Mouse (Mus musculus) hindbrain, embryonic 10.5 days (tissue): ENCODE measurements around the gene Limd2. TPM values are rescaled to one million over a fixed set of nuclear protein-coding genes. Genes with fewer than 3 reads are reported as not detected.

ENCODE experiments used
- DNase-seq: peaks from one replicate; pipeline ENCODE4 v3.0.0-alpha.2; 2017; ENCODE audit warnings: low spot score
- H3K27ac ChIP-seq: fragments of 300-500 bp; sonication (generic); 2 replicates; pipeline ENCODE4 v1.5.1; 2016; ENCODE audit warnings: mild to moderate bottlenecking, moderate library complexity
- H3K27me3 ChIP-seq: fragments of 300-500 bp; sonication (generic); 2 replicates; pipeline ENCODE4 v1.6.1; 2016; ENCODE audit warnings: mild to moderate bottlenecking; ENCODE audit not compliant: poor library complexity, insufficient read depth, severe bottlenecking
- H3K36me3 ChIP-seq: fragments of 300-500 bp; sonication (generic); 2 replicates; pipeline ENCODE4 v1.6.1; 2016; ENCODE audit warnings: mild to moderate bottlenecking, moderate library complexity
- H3K4me1 ChIP-seq: fragments of 300-500 bp; sonication (generic); replicated peaks from 2 replicates; pipeline ENCODE4 v1.6.1; 2016; ENCODE audit warnings: mild to moderate bottlenecking
- H3K4me3 ChIP-seq: fragments of 300-500 bp; sonication (generic); 2 replicates; pipeline ENCODE4 v1.5.1; 2016; ENCODE audit warnings: mild to moderate bottlenecking, moderate library complexity
- H3K9me3 ChIP-seq: fragments of 300-500 bp; sonication (generic); 2 replicates; pipeline ENCODE4 v1.6.1; 2016; ENCODE audit warnings: mild to moderate bottlenecking, moderate library complexity
- WGBS: fragments of 180-500 bp; shearing (Covaris S2); methylation state at CpG from one replicate; pipeline ENCODE4 v1.1.7; 2016; 5-methylcytosine and 5-hydroxymethylcytosine counted together
- polyA plus RNA-seq: library from polyadenylated mRNA; unstranded; fragments of >200 nt; fragmentation: Nextera tagmentation; extraction: Ambion mirVana; gene quantifications from 2 replicates; pipeline ENCODE4 v1.2.1, GENCODE M21; 2016

Gene Limd2
- polyA plus RNA-seq, 1 experiment from 2014 or later, result 418 TPM

DNA sequence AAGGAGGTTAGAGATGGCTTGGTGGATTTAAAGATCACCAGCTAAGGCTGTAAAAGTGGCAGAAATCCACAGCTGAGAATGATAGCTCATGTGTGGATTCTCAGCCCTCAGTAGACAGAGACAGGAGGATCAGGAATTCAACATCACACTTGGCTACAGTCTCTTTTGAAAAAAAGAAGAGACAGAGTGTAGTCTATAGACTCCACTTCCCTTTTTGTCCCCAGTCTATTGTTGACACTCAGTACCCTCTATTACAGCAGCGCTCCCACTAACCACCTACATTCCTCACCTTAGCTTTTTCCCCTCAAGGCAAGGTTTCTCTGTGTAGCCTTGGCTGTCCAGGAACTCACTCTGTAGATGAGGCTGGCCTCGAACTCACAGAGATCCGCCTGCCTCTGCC is 31.1 kb upstream of the Limd2 start:
- whole genome bisulfite sequencing, result 96% methylated on average over 3 of the region's 3 CpGs
- peaks cover 5% of the 10 kb centered on the region for H3K36me3 ChIP-seq
- no peak for DNase-seq
- peaks cover 13% of the 10 kb centered on the region for H3K4me1 ChIP-seq
- no peak overlapping the region for H3K4me3 ChIP-seq
- no peaks in the 10 kb centered on the region for H3K9me3 ChIP-seq
- no peaks in the 10 kb centered on the region for H3K27me3 ChIP-seq
- H3K27ac ChIP-seq, result no peak overlapping the region

DNA sequence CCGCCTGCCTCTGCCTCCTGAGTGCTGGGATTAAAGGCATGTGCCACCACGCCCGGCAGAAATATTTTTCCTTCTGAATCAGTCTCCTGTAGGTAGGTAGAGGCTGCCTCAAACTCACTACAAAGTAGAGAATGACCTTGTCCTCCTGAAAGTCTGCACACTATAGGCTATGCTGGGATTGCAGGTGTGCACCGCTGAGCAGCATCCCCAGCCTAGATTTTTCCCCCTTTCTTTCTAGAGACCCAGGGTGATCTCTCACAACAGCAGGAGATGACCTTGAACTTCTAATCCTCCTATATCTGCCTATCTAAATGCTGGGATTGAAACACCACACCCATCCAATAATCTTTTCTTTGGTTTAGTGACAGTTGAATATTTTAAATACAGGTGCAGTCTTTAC is 26.7 kb upstream of the Limd2 start:
- peaks cover 3% of the 10 kb centered on the region for H3K4me1 ChIP-seq

DNA sequence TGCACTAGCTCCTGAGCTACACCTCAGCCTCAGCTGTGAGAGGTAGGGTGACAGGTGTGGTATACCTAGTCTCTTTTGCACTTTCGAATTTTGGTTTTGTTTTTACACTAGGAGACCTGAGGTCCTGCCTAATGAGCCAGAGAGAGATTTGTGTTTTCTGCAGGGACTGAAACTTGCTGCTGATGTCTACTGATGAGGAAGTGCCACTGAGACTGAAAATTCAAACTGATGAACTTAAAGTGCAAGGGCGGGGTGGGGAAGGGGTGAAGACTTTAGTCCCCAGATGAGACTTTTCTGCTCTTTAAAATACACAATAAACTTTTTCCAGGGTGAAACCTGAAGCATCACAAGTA is 19.8 kb upstream of the Limd2 start:
- 85% methylated on average over 2 of the region's 2 CpGs for WGBS
- peaks cover 36% of the 10 kb centered on the region for H3K36me3 ChIP-seq

More for the DNA sequence above, 26.7 kb upstream of the Limd2 start:
- Histone ChIP-seq H3K27me3 (no peaks in the 10 kb centered on the region), H3K27ac (no peak overlapping the region), H3K36me3 (peaks cover 23% of the 10 kb centered on the region), H3K4me3 (no peak overlapping the region), H3K9me3 (no peaks in the 10 kb centered on the region)
- DNase-seq, result no peak
- 88% methylated on average over 4 of the region's 4 CpGs for WGBS

DNA sequence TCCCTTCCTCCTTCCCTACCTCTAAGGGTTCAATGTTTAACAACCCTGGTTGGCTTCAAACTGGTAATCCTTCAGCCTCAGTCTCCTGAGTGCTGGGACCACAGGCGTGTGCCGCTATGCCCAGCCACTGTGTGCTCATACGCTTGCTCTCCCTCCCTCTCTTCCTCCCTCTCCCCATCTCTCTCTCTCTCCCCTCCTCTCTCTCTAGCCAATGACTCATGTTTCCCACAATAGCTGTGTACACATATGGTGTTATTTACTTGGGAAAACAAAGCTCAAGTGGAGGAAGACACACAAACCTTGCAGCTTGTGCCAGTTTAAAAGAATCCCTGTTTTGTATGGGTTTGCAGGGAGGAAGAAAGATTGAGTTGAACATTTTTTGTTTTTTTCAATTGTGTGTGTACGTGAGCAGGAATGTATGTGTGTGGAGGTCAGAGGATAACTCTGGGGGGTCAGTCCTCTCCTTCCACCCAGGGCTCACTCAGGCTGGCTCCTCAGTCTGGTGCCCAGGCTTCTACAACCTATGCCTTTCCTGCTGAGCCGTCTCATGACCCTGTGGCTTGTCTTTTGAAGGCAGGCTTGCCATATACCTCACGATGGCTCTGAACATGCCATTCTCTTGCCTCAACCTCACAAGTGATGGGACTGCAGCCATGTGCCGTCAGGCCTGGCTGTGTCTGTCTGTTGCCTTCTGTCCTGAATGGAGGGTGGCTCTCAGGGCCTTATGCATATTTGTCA is 19.2 kb upstream of the Limd2 start:
- DNase-seq, result no peak
- H3K4me3 ChIP-seq, result no peak overlapping the region
- H3K9me3 ChIP-seq, result no peaks in the 10 kb centered on the region
- 0 out of 2 replicates have a peak, but pooled peaks cover 4% of the 10 kb centered on the region for H3K4me1 ChIP-seq
- WGBS, result 75% methylated on average over 7 of the region's 7 CpGs
- no peaks in the 10 kb centered on the region for H3K27me3 ChIP-seq
- H3K36me3 ChIP-seq, result peaks cover 33% of the 10 kb centered on the region
- no peak overlapping the region for H3K27ac ChIP-seq

More for the DNA sequence above, 19.8 kb upstream of the Limd2 start:
- H3K27ac ChIP-seq, result no peak overlapping the region
- no peaks in the 10 kb centered on the region for H3K9me3 ChIP-seq
- DNase-seq, result no peak
- no peak overlapping the region for H3K4me3 ChIP-seq
- no peaks in the 10 kb centered on the region for H3K27me3 ChIP-seq
- H3K4me1 ChIP-seq, result 0 out of 2 replicates have a peak, but pooled peaks cover 4% of the 10 kb centered on the region

DNA sequence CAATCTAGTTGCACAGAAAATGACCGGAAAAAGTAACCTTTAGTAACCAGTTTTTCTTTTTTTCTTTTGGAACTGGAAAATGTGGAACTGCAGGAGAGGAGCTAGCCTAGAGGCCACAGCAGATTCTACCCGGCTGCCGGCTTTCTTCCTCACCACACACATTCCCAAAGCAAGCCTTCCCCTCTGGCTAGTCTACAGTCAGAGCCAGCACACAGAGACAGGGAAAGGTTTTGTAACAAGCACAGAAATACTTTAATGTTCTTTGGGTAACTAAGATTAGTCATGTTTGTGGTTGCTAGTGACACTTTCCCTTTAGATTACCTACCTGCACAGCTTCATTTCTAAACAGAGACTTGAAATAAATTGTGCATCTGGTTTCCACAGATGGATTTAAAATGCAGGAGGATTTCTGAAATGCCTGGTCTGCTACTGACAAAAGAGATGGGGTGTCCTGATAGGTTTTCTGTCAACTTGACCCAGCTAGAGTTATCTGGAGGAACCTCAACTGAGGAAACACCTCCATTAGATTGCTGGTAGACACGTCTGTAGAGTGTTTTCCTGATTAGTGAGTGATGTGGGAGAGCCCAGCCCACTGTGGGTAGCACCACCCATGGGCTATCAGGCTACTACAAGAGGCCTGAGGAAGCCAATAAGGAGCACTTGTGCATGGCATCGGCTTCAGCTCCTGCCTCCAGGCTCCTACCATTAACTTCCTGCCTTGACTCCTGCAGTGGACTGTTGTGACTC is 17.5 kb upstream of the Limd2 start:
- no peak for DNase-seq
- peaks cover 29% of the 10 kb centered on the region for H3K36me3 ChIP-seq
- H3K4me1 ChIP-seq, result 0 out of 2 replicates have a peak, but pooled peaks cover 4% of the 10 kb centered on the region
- no peak overlapping the region for H3K27ac ChIP-seq
- WGBS, result 79% methylated on average over 5 of the region's 5 CpGs
- H3K27me3 ChIP-seq, result no peaks in the 10 kb centered on the region
- no peak overlapping the region for H3K4me3 ChIP-seq
- H3K9me3 ChIP-seq, result no peaks in the 10 kb centered on the region

DNA sequence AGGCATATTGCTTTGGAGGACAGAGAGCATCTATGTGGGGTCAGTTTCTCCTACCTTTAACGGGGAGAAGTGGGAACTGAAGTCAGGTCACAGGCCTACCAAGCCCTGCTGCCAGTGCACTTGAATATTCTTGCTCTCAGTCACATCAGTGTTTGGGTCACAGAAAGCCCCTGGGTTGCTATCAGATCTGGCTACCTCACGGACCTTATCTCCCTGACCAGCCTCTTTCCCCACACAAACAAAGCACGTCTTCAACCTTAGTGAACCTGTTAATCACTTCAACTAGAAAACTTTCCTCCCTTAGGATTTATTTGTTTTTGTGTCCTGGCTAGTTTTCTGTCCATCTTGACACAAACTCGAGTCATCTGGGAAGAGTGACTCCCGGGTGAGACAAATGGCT is 15.7 kb upstream of the Limd2 start:
- H3K9me3 ChIP-seq, result no peaks in the 10 kb centered on the region
- 90% methylated on average over 5 of the region's 5 CpGs for WGBS
- 0 out of 2 replicates have a peak, but pooled peaks cover 4% of the 10 kb centered on the region for H3K4me1 ChIP-seq
- DNase-seq, result no peak
- peaks cover 30% of the 10 kb centered on the region for H3K36me3 ChIP-seq
- H3K4me3 ChIP-seq, result no peak overlapping the region
- H3K27ac ChIP-seq, result no peak overlapping the region
- H3K27me3 ChIP-seq, result no peaks in the 10 kb centered on the region

DNA sequence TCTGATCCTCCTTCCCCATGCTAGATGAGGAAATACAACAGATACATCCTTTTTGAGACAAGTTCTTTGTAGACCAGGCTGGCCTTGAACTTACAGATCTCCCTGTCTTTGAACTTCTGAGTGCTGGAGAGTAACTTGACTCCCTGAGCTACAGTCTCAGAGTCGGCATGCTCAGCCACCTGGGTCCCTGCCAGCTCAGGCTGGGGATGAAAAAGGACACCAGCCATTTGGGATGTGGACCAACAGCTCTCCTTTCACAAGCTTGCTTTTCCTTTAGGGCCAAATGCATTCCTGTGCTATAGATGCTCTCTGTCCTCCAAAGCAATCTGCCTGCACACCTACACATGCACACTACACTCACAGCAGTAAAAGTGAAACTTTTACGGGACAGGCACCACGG is 14.4 kb upstream of the Limd2 start:
- Histone ChIP-seq H3K4me3 (no peak overlapping the region), H3K27me3 (no peaks in the 10 kb centered on the region), H3K36me3 (peaks cover 34% of the 10 kb centered on the region), H3K4me1 (0 out of 2 replicates have a peak, but pooled peaks cover 2% of the 10 kb centered on the region), H3K9me3 (no peaks in the 10 kb centered on the region), H3K27ac (no peak overlapping the region)
- no peak for DNase-seq
- WGBS, result 81% methylated on average over 3 of the region's 3 CpGs

DNA sequence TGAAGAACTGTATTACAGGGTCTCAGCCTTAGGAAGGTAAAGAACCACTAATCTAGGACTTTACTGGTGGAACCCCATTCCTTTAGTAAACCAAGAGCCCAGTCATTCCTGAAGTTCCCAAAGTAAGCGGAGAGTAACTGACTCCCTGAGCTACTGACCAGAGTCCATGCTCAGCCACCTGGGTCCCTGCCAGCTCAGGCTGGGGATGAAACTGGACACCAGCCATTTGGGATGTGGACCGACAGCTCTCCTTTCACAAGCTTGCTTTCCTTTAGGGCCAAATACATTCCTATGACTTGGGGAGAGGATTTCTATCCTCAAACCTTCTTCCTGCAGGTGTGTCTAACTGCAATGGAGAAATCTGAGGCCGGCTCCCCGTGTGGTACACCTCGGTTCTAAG is 13.7 kb upstream of the Limd2 start:
- H3K4me3 ChIP-seq, result no peak overlapping the region
- DNase-seq, result no peak
- no peak overlapping the region for H3K27ac ChIP-seq
- H3K9me3 ChIP-seq, result no peaks in the 10 kb centered on the region
- H3K36me3 ChIP-seq, result peaks cover 40% of the 10 kb centered on the region
- 85% methylated on average over 5 of the region's 5 CpGs for WGBS
- H3K27me3 ChIP-seq, result no peaks in the 10 kb centered on the region
- no peaks in the 10 kb centered on the region for H3K4me1 ChIP-seq

DNA sequence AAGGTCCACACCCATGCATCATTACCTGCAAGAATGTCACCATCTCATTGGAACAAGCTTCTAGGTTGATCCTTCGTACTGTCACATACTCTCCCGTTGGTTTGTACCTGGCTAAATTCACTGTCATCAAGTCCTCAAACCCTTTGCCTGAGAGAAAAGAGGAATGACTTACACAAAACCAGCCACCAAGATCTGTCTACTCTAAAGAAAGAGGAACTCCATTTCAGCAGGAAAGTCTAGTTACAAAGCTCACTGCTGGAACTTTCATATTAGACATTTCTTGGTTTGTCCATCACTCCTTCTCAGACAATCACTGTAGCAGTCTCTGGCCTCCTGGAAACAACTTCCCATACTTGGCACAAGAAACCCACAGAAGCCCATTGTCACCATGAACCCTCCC is 12.6 kb upstream of the Limd2 start:
- no peak overlapping the region for H3K27ac ChIP-seq
- no peaks in the 10 kb centered on the region for H3K27me3 ChIP-seq
- peaks cover 45% of the 10 kb centered on the region for H3K36me3 ChIP-seq
- H3K9me3 ChIP-seq, result no peaks in the 10 kb centered on the region
- 92% methylated on average over 2 of the region's 2 CpGs for WGBS
- no peak overlapping the region for H3K4me3 ChIP-seq
- no peaks in the 10 kb centered on the region for H3K4me1 ChIP-seq
- no peak for DNase-seq

DNA sequence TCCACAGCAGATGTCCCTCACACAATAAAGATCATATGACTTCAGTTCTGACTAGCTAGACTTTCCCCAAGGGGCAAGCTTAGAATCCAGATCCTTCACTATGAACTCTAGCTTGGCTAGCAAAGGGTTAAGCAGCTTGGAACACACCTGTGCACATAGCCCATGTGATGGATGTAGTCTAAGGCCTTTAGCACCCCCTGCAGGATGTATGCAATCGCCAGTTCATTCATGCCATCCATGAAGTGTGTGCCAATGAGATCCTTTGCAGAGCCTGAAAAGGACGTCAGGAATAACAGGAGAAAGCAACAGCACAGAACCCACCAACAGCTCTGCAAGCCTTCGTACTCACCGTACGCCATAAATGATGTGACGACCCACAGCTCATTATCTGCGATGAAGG is 10.1 kb upstream of the Limd2 start:
- H3K36me3 ChIP-seq, result peaks cover 69% of the 10 kb centered on the region
- H3K27ac ChIP-seq, result no peak overlapping the region

DNA sequence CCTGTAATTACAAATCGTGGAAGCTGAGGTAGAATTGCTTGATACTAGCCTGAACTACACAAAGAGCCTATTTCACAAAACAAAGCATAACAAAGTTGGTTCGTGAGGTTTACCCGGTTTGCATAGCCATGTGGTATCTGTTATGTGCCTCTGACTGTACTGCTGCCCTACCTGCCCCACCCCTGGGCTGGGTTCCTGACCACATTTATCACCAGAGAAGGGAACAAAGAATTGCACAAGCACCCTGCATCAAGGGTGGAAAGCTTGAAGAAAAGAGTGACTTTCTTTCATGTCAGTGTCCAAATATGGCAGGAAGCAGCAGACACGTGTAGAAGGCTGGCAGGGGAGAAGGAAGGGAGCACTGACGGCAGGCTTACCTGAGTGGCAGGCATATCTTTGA is 6.8 kb upstream of the Limd2 start:
- peaks cover 87% of the 10 kb centered on the region for H3K36me3 ChIP-seq
- WGBS, result 89% methylated on average over 5 of the region's 5 CpGs
- no peaks in the 10 kb centered on the region for H3K27me3 ChIP-seq
- no peaks in the 10 kb centered on the region for H3K4me1 ChIP-seq
- no peak for DNase-seq
- H3K27ac ChIP-seq, result no peak overlapping the region
- H3K4me3 ChIP-seq, result no peak overlapping the region
- H3K9me3 ChIP-seq, result no peaks in the 10 kb centered on the region

More for the DNA sequence above, 10.1 kb upstream of the Limd2 start:
- no peaks in the 10 kb centered on the region for H3K9me3 ChIP-seq
- no peaks in the 10 kb centered on the region for H3K27me3 ChIP-seq
- DNase-seq, result no peak
- H3K4me1 ChIP-seq, result no peaks in the 10 kb centered on the region
- no peak overlapping the region for H3K4me3 ChIP-seq
- WGBS, result 82% methylated on average over 7 of the region's 7 CpGs

DNA sequence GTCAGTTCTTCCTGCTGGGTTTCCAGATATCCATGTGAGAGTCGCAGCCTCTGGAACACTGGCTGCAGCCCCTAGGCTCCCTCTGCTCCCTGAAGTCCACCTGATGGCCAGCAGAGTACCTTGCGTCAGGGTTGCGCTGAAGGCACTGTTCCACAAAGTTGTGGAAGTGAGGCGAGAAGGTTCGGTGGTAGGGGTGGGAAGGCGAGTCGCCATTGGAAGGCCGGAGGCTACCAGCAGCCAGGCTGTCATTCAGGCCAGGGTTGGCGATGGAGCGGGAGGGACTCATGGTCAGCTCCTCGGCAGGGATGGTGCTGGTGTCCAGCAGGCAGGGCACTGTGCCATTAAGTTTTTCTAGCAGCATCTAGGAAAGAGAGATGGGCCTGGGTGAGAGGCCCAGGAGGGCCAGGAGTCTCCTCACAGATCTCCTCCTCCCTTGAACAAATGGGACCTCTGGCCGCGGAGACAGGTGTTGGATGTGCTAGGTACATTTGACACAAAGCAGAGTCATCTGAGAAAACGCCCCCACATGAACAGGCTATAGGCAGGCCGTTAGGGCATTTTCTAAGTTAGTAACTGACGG is 4.0 kb upstream of the Limd2 start:
- Histone ChIP-seq H3K27me3 (no peaks in the 10 kb centered on the region), H3K36me3 (peaks cover 64% of the 10 kb centered on the region), H3K27ac (no peak overlapping the region), H3K9me3 (no peaks in the 10 kb centered on the region), H3K4me3 (no peak overlapping the region), H3K4me1 (peaks cover 20% of the 10 kb centered on the region)
- 92% methylated on average over 16 of the region's 16 CpGs for WGBS
- DNase-seq, result no peak

DNA sequence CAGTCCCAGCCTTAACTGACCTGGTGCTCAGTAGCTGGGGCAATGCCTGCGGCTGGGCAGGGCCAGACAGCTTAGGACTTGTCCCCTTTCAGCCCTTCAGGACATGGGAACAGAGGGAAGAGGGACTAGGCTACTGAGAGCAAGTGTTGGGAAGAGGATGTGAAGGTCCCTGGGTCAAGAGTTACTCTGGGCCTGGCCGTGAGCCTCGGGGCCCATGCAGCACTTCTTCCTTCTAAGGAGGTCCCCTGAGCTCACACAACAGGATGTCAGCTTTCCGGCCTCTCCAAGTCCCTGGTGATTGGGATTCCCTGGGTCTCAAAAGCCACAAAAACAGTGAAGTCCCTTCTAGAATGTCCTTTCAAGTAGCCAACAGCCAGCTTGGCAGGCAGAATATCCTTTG is 2.9 kb upstream of the Limd2 start:
- Histone ChIP-seq H3K4me3 (no peak overlapping the region), H3K4me1 (peaks cover 32% of the 10 kb centered on the region), H3K36me3 (peaks cover 67% of the 10 kb centered on the region), H3K27ac (no peak overlapping the region), H3K9me3 (no peaks in the 10 kb centered on the region), H3K27me3 (no peaks in the 10 kb centered on the region)
- DNase-seq, result no peak
- 92% methylated on average over 4 of the region's 4 CpGs for WGBS
